Mouse (Mus musculus): ENCODE data around the gene 1810062G17Rik. TPM values are rescaled to one million over a fixed set of nuclear protein-coding genes. Genes with fewer than 3 reads are reported as not detected.

1810062G17Rik gene
- total RNA-seq (2018; cell fraction: chromatin; rRNA removed) = 1 to 10 TPM in 3 of 26 experiments, not detected in 23; 1.1 to 2.2 (median 1.4) TPM
- under 1 TPM in 11 of 26 experiments, not detected in 15; 0.16 to 0.42 (median 0.29) TPM for total RNA-seq (2018; cell fraction: cytosol; rRNA removed)
- 1 to 10 TPM in 8 of 26 experiments, under 1 TPM in 7, not detected in 11; 0.61 to 2.4 (median 1.0) TPM for total RNA-seq (2018; cell fraction: nucleus; rRNA removed)
- polyA plus RNA-seq (2018) = not detected in 3 replicates

DNA sequence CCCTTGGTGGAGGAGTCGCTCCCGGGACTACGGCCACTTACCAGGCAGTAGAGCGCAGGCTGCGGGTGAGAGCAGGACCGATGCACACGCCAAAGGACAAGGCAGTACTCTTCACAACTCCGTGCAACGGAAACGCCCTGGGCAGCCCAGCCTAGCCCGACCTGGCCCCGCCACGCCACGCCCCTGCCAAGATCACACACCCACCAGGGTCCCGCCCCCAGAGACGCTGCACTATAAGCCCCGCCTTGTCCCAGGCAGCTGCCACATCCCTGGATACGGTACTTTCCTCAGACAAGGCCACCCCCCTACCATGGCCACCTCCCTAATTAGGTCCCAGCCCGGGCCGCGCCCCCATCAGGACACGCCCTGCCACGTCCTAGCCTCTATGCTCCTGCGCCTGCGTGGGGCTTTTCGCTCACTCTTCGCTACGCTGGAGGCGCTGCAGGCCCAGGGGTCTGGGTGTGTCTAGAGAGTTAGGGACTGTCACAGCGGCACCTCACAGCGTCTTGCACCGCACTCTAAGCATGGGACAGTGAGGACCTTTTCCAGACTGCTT lies at the start of gene 1810062G17Rik, which contains the start of gene Anxa5:
1810062G17Rik (plus strand) TSS at position 406 of the 556 bp plus-strand sequence.
Anxa5 (minus strand) TSS at position 363 of the 556 bp plus-strand sequence.
- Histone ChIP-seq H3K4me3 (ENCODE audit: inconsistent target) (peak within 1 kb of the TSS; percentile 99), H3K79me2 (ENCODE audit: inconsistent target) (peaks cover 48% of the 10 kb centered on the region), H3K36me3 (ENCODE audit: inconsistent target) (peaks cover 5% of the 10 kb centered on the region; the same call in 1 of the 2 replicates), H3K27ac (peak within 1 kb of the TSS; percentile 99)
- WGBS (ENCODE audit: missing documents) = under 1% methylated on average over 32 of the region's 32 CpGs

DNA sequence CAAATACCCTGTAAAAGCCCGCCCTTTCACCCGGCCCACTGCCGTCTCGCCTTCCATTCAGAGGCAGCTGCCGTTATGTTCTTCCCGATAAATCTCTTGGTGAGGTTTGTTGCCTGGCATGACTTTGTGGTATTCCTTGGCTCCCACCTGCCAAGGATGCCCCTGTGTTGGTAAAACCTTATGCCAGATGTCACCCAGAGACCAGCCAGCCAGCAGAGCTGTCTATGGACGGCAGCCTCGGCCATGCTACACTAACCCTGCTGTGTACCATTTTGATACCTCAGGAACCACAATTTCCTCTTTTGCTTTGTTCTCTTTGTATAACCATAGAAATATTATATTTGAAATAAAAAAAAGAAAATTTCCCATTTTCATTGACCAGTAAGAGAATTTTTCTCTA lies 48.4 kb upstream of the 1810062G17Rik start:
- no peaks in the 10 kb centered on the region for H3K36me3 ChIP-seq (ENCODE audit: inconsistent target)
- H3K27ac ChIP-seq = no peak overlapping the region
- WGBS (ENCODE audit: missing documents) = 74% methylated on average over 8 of the region's 8 CpGs
- no peaks in the 10 kb centered on the region for H3K79me2 ChIP-seq (ENCODE audit: inconsistent target)
- no peak overlapping the region for H3K4me3 ChIP-seq (ENCODE audit: inconsistent target)

DNA sequence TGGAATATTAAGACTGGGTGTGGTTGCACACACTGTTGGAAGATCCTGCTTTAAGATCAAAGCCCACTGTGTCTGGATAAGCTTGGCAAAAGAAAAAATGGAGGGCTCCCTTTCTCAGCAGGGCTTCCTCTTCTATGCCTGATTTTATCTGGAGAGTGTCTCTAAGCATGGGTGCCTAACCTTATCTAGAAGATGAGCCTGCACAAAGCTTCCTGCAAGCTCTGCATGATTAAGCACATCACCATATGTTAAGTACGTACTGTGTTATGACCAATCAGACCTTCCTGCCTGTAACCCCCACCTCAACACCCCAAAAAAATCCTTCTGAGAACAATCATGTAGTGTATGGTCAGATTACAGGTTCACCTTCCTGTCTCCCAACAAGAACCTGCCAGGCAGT lies 45.4 kb upstream of the 1810062G17Rik start:
- H3K79me2 ChIP-seq (ENCODE audit: inconsistent target) = no peaks in the 10 kb centered on the region
- 87% methylated on average over 1 of the region's 1 CpGs for WGBS (ENCODE audit: missing documents)
- no peak overlapping the region for H3K27ac ChIP-seq
- H3K36me3 ChIP-seq (ENCODE audit: inconsistent target) = no peaks in the 10 kb centered on the region
- no peak overlapping the region for H3K4me3 ChIP-seq (ENCODE audit: inconsistent target)

DNA sequence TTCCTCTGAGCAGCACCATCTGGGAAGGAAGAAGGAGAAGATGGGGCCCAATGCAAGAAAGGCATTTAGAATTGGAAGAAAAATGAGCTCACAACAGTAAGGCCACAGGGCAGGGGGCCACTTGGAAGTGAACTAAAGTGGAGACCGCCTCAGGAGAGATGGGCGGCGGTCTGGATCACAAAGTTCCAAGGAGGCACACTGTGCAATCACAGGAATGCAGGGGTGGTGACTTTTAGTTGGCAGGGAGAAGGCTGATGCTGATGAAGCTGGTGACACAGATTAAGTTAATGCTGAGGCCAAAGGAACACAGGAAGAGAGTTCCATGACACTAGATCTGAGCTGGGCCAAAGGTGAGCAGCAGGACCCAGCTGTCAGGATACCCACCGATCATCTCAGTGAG lies 35.5 kb upstream of the 1810062G17Rik start:
- H3K4me3 ChIP-seq (ENCODE audit: inconsistent target) = no peak overlapping the region
- H3K27ac ChIP-seq = no peak overlapping the region
- 98% methylated on average over 4 of the region's 4 CpGs for WGBS (ENCODE audit: missing documents)
- no peaks in the 10 kb centered on the region for H3K36me3 ChIP-seq (ENCODE audit: inconsistent target)
- H3K79me2 ChIP-seq (ENCODE audit: inconsistent target) = no peaks in the 10 kb centered on the region

DNA sequence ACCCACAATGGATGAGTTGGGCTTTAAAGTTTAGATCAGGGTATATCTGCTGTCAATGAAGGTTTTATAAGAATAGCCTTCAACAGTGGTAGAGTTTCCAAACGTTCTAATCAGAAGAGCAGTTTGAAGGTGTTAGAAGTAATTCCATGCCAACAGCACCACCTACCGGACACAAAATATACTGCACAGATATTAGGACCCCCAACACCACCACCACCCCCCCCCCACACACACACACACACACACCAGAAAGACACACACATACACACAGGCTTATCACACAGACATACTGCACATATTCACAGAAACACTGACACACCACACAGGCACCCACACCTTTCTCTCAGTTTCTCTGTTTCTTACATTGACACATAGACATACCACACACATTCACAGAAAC lies 33.3 kb upstream of the 1810062G17Rik start:
- WGBS (ENCODE audit: missing documents) = 0% methylated on average over 2 of the region's 2 CpGs
- Histone ChIP-seq H3K36me3 (ENCODE audit: inconsistent target) (no peaks in the 10 kb centered on the region), H3K27ac (no peak overlapping the region), H3K79me2 (ENCODE audit: inconsistent target) (no peaks in the 10 kb centered on the region), H3K4me3 (ENCODE audit: inconsistent target) (no peak overlapping the region)

DNA sequence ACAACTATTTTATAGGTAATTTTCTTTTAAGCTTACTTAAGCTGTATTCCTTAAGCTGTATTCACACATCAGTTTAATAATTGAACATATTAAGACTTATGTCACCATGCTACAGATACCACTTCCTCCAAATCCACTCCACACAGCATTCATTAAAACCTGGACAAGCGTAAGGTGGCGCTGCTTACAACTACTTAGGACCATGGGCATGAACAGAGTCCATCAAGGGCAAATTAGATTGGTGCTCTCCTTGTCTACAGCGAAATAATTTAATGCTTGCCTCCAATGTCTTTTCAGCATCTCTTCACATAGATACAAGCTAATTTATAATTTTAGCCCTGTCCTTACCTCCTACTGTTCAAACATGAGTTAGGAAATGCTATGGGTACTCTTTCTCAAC lies 29.7 kb upstream of the 1810062G17Rik start:
- WGBS (ENCODE audit: missing documents) = 93% methylated on average over 3 of the region's 3 CpGs
- Histone ChIP-seq H3K27ac (peak overlapping the region; percentile 62; the same call in 1 of the 2 replicates), H3K36me3 (ENCODE audit: inconsistent target) (0 out of 2 replicates have a peak, but pooled peaks cover 5% of the 10 kb centered on the region), H3K4me3 (ENCODE audit: inconsistent target) (no peak overlapping the region), H3K79me2 (ENCODE audit: inconsistent target) (0 out of 2 replicates have a peak, but pooled peaks cover 3% of the 10 kb centered on the region)

DNA sequence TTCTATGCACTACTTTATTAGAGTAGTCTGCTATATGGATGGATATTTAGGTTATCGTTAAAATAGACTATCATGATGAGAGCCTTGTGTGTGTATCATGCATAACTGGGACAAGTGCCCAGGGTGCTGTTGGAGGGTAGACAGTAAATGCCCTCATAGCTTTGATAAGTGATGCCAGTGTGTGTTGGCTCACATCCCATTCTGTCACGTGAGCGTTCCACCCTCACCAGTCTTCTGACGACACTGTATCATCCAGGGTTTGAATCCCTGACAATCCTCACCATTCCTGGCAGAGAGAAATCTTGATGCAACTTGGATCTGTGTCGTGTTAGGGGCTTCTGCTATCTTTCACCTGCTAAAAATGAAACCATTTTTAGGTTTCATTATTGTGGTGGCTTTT lies 29.2 kb upstream of the 1810062G17Rik start:
- Histone ChIP-seq H3K4me3 (ENCODE audit: inconsistent target) (no peak overlapping the region), H3K27ac (peak overlapping the region; percentile 62), H3K36me3 (ENCODE audit: inconsistent target) (peaks cover 5% of the 10 kb centered on the region; the same call in 1 of the 2 replicates), H3K79me2 (ENCODE audit: inconsistent target) (0 out of 2 replicates have a peak, but pooled peaks cover 3% of the 10 kb centered on the region)
- WGBS (ENCODE audit: missing documents) = 37% methylated on average over 5 of the region's 5 CpGs

DNA sequence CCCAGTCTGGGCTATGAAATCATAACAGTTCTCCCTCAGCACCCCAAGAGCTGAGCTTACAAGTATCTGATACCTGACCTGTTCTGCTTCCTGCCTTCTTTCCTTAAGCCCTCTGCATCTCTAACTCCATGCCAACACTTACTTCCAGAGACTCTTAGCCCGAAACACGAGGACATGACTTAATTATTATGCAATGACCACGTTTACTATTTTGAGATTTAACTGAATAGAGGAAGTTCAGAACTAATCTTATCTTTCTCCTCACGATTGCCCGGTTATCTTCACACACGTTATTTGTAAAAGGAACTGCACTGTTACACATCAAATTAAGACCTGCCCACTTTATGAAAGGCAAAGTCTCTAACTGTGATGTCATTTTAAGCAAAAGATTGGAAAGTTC lies 28.8 kb upstream of the 1810062G17Rik start:
- H3K36me3 ChIP-seq (ENCODE audit: inconsistent target) = peaks cover 5% of the 10 kb centered on the region; the same call in 1 of the 2 replicates
- no peak overlapping the region for H3K4me3 ChIP-seq (ENCODE audit: inconsistent target)
- H3K79me2 ChIP-seq (ENCODE audit: inconsistent target) = 0 out of 2 replicates have a peak, but pooled peaks cover 3% of the 10 kb centered on the region
- WGBS (ENCODE audit: missing documents) = 0% methylated on average over 6 of the region's 6 CpGs
- peak overlapping the region; percentile 62 for H3K27ac ChIP-seq

DNA sequence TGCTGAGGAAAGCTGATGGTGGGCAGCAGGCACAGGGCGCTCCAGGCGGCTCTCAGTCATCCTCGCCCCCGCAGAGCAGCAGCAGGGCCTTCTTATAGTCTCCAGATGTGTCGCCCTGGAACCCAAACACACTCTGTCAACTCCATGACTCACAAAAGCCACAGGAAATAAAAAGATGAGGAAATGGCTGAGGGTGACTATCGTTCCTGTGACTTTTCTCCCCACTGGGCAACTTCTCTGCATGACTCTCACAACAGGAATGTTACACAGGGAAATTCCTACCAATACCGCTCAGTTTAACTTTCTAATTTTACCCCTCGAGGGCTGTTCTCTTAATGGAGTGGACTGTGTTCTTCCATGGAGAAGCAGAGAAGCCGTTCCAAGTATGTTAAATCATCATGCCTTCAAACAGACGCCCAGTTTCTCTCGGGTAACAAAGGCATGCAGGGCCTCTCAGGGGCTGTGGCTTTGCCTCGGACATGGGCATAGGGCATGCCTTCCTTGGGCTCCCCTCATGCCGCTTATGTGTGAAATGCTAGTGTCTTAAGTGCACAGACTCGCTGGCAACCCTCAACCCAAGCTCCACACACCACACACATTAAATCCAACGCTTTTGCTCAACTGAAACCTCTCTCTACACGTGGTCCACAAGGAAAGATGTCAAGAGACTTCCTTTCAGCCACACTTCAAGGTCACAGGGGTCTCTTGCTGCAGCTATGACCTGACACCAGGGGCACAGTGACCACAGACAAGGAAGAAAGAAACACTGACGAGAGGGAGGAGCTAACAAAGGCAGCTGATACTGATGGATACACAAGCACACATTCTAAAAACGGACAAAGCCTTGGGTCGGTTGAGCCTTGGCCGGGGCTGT lies 26.2 kb upstream of the 1810062G17Rik start:
- H3K4me3 ChIP-seq (ENCODE audit: inconsistent target) = no peak overlapping the region
- WGBS (ENCODE audit: missing documents) = 46% methylated on average over 20 of the region's 20 CpGs
- H3K27ac ChIP-seq = peak overlapping the region; percentile 68
- peaks cover 6% of the 10 kb centered on the region; the same call in 1 of the 2 replicates for H3K79me2 ChIP-seq (ENCODE audit: inconsistent target)
- peaks cover 30% of the 10 kb centered on the region for H3K36me3 ChIP-seq (ENCODE audit: inconsistent target)

DNA sequence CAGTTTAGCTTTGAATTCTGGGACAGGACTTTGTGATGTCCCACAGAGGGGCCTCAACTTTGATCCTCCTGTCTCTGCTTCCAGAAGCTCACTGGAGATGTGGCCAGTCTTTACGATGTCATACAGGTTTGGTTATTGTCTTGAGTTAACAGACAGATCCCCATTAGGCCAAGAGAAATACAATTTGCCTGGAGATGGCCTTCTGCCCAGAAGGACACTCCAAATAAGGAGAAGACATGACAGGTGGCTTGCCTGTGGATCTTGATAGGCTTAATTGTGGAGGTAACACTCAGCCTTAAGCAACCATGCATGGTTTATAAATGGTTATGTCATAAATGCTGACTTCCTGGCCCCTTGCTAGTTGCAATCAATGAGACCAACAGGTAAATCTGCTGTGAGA lies 23.2 kb upstream of the 1810062G17Rik start:
- WGBS (ENCODE audit: missing documents) = 100% methylated on average over 1 of the region's 1 CpGs
- H3K36me3 ChIP-seq (ENCODE audit: inconsistent target) = peaks cover 59% of the 10 kb centered on the region
- no peak overlapping the region for H3K27ac ChIP-seq
- peaks cover 23% of the 10 kb centered on the region; the same call in 1 of the 2 replicates for H3K79me2 ChIP-seq (ENCODE audit: inconsistent target)
- no peak overlapping the region for H3K4me3 ChIP-seq (ENCODE audit: inconsistent target)

DNA sequence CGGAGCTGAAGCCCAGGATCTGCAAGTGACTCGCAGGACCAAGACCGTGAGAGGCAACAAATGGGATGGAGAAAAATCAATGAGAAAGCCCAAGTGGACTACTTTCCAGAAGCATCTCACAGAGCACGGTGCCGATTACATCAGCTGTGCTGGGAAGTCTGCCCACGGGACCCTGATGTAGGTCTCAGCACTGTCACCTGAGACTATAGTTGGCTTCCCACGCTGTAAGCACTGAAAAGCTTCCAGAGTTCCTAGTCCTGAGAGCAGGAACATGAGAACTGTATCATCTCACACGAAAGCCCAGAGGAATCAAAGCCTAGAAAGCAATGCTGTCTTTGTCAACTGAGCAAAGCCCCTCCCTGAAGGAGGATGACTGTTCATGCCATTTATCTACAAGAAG lies 20.6 kb upstream of the 1810062G17Rik start:
- 95% methylated on average over 8 of the region's 8 CpGs for WGBS (ENCODE audit: missing documents)

DNA sequence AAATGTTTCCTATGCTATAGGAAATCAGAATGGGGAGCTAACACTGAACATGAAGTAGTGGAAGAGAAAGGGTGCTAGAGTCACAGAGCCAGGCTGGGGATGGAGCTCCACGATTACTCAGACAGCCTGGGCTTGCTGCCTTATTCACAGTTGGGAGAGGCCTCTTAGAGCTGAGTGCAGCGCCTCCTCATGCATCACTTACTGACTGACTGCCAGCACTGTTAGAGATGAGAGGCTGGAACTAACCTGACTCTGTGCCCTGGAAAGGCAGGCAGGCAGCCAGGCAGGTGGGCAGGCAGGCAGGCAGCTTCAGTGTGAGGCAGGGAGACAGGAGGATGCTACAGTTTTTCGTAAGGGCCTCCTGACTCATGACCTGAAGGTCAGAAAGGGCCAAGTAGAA lies 20.2 kb upstream of the 1810062G17Rik start:
- no peak overlapping the region for H3K4me3 ChIP-seq (ENCODE audit: inconsistent target)
- no peak overlapping the region for H3K27ac ChIP-seq
- peaks cover 49% of the 10 kb centered on the region; the same call in 1 of the 2 replicates for H3K79me2 ChIP-seq (ENCODE audit: inconsistent target)
- 100% methylated on average over 3 of the region's 3 CpGs for WGBS (ENCODE audit: missing documents)
- peaks cover 85% of the 10 kb centered on the region for H3K36me3 ChIP-seq (ENCODE audit: inconsistent target)

More for the DNA sequence above, 20.6 kb upstream of the 1810062G17Rik start:
- Histone ChIP-seq H3K27ac (no peak overlapping the region), H3K36me3 (ENCODE audit: inconsistent target) (peaks cover 81% of the 10 kb centered on the region), H3K4me3 (ENCODE audit: inconsistent target) (no peak overlapping the region), H3K79me2 (ENCODE audit: inconsistent target) (peaks cover 44% of the 10 kb centered on the region; the same call in 1 of the 2 replicates)

DNA sequence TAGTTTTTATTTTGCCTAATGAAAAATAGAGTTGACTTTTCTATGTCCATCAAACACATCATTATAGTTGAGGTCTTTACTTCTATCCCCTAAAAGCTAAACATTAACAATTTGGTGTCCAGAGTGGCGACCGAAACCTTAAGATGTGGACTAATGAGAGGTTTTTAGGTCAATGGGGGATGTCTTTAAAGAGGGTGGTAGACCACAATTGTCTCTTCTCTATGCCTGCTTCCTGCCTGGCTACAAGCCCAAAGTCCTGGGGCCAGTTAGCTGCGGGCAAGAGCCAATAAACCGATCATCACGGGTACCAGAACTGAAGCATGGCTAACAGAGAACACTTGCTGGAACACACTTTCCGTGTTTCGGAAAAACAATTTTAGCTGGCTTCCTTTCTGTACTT lies 15.0 kb upstream of the 1810062G17Rik start:
- Histone ChIP-seq H3K36me3 (ENCODE audit: inconsistent target) (peaks cover 72% of the 10 kb centered on the region), H3K79me2 (ENCODE audit: inconsistent target) (peaks cover 93% of the 10 kb centered on the region), H3K27ac (no peak overlapping the region), H3K4me3 (ENCODE audit: inconsistent target) (no peak overlapping the region)
- 90% methylated on average over 7 of the region's 7 CpGs for WGBS (ENCODE audit: missing documents)

DNA sequence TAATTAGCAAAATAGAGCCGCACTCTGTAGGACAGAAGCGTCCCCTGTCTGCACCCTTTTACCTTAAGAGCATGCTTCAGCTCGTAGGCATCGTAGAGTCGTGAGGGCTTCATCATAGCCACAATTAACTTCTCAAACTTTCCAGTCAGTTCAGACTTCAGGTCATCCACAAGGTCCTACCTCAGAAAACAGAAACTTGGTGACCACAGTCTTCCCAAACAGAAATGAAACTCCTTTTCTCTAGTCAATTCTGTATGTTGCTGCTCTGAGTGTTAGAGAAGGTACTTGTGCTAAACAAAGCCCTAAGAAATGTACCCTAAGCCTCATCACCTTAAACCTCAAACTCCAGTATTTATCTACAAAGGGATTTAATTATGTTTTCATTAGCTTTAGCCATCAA lies 13.9 kb upstream of the 1810062G17Rik start:
- Histone ChIP-seq H3K27ac (no peak overlapping the region), H3K4me3 (ENCODE audit: inconsistent target) (no peak overlapping the region), H3K79me2 (ENCODE audit: inconsistent target) (peaks cover 97% of the 10 kb centered on the region), H3K36me3 (ENCODE audit: inconsistent target) (peaks cover 62% of the 10 kb centered on the region)
- 80% methylated on average over 5 of the region's 5 CpGs for WGBS (ENCODE audit: missing documents)

All from macrophage (primary cell).